Mouse (Mus musculus) bone marrow macrophage, adult 2 months (primary cell): ENCODE data around the gene Ly6g6e.

ENCODE experiments used
- CTCF ChIP-seq: IDR thresholded peaks from 2 replicates; pipeline ENCODE4 v1.5.1; 2012; ENCODE audit warnings: low read depth, mild to moderate bottlenecking, low read length, moderate library complexity
- POLR2A ChIP-seq: IDR thresholded peaks from 2 replicates; pipeline ENCODE4 v1.6.1; 2012; ENCODE audit warnings: mild to moderate bottlenecking, low read depth, low read length, borderline replicate concordance

- TF ChIP-seq POLR2A (no peak), CTCF (no peak)
Measured at GRCm38 (mm10) chr17:35103221-35103690, 26.6 kb downstream of the Ly6g6e start.
